Mouse (Mus musculus) B cell, adult 2 months (primary cell): ENCODE measurements around the gene Tnp2.
A peak's percentile ranks its signal among the peaks of the same experiment; 100 is the strongest.
"Not testable (repeated sequence)": the region's sequence is repeated elsewhere in the genome, so short reads cannot be mapped to it uniquely, and the experiment has no call there.

Experiments
- DNase-seq, 2 experiments: peaks; one replicate each; pipeline ENCODE4 v3.0.0; 2022

The Tnp2 gene

GRCm38 (mm10) chr16:10788271-10788670 is at the start of gene Tnp2:
TSS of gene Tnp2 (minus strand) at chr16:10788660.
- no peak for DNase-seq

GRCm38 (mm10) chr16:10837903-10838302 is 49.4 kb upstream of the Tnp2 start:
- DNase-seq, result no peak

GRCm38 (mm10) chr16:10837250-10837649 is 48.8 kb upstream of the Tnp2 start:
- DNase-seq, result no peak

- no peak for DNase-seq
Observed at GRCm38 (mm10) chr16:10836388-10836787, 47.9 kb upstream of the Tnp2 start.

GRCm38 (mm10) chr16:10834911-10835587 is 46.6 kb upstream of the Tnp2 start, which contains the start of gene Rmi2:
TSS of gene Rmi2 (plus strand) at chr16:10835059.
- peak; percentile 83 to 84 for DNase-seq

- no peak for DNase-seq
Observed at GRCm38 (mm10) chr16:10834542-10834910, 46.1 kb upstream of the Tnp2 start.

GRCm38 (mm10) chr16:10828461-10828805 is 40.0 kb upstream of the Tnp2 start:
- DNase-seq, result no peak

- DNase-seq, result no peak
Observed at GRCm38 (mm10) chr16:10827766-10828460, 39.5 kb upstream of the Tnp2 start.

- DNase-seq, result no peak
Observed at GRCm38 (mm10) chr16:10827269-10827668, 38.8 kb upstream of the Tnp2 start.

- DNase-seq, result no peak
Observed at GRCm38 (mm10) chr16:10825840-10826239, 37.4 kb upstream of the Tnp2 start.

GRCm38 (mm10) chr16:10824536-10824935 is 36.1 kb upstream of the Tnp2 start:
- no peak for DNase-seq

GRCm38 (mm10) chr16:10821387-10821786 is 32.9 kb upstream of the Tnp2 start:
- DNase-seq, result no peak

GRCm38 (mm10) chr16:10819966-10820365 is 31.5 kb upstream of the Tnp2 start:
- no peak for DNase-seq

GRCm38 (mm10) chr16:10818579-10819135 is 30.2 kb upstream of the Tnp2 start:
- peak; percentile 20 to 30 for DNase-seq

GRCm38 (mm10) chr16:10814864-10815263 is 26.4 kb upstream of the Tnp2 start:
- no peak for DNase-seq

- DNase-seq, result no peak
Observed at GRCm38 (mm10) chr16:10813726-10814125, 25.3 kb upstream of the Tnp2 start.

GRCm38 (mm10) chr16:10812865-10813371 is 24.5 kb upstream of the Tnp2 start, which contains the start of gene Gm11172:
TSS of gene Gm11172 (plus strand) at chr16:10812915.
- DNase-seq, result no peak

- DNase-seq, result no peak
Observed at GRCm38 (mm10) chr16:10810376-10810775, 21.9 kb upstream of the Tnp2 start.

- peak in 1 of 2 experiments; percentile 17 for DNase-seq
Observed at GRCm38 (mm10) chr16:10805789-10806527, 17.5 kb upstream of the Tnp2 start, which contains the start of gene Prm1. TSS of gene Prm1 (minus strand) at chr16:10805839.

GRCm38 (mm10) chr16:10802420-10802819 is 14.0 kb upstream of the Tnp2 start:
- DNase-seq, result not testable (repeated sequence)

GRCm38 (mm10) chr16:10796034-10796433 is 7.6 kb upstream of the Tnp2 start, which contains the start of gene Prm2:
TSS of gene Prm2 (minus strand) at chr16:10796134.
- DNase-seq, result no peak

- DNase-seq, result no peak
Observed at GRCm38 (mm10) chr16:10790702-10791101, 2.2 kb upstream of the Tnp2 start, which contains the start of gene Prm3. TSS of gene Prm3 (minus strand) at chr16:10790914.

GRCm38 (mm10) chr16:10788866-10789265 is 406 bp upstream of the Tnp2 start:
- DNase-seq, result no peak
